Mouse (Mus musculus): ENCODE data around the gene Catsper1.

- no peak for TF ChIP-seq CTCF (IDR thresholded peaks at IDR 0.05; ENCODE audit: borderline replicate concordance, insufficient read depth, low read depth, low read length)
- no peak for TF ChIP-seq POLR2A (IDR thresholded peaks at IDR 0.05; ENCODE audit: borderline replicate concordance, insufficient read depth, low read length)
Measured at GRCm38 (mm10) chr19:5364124-5364523, 28.6 kb downstream of the Catsper1 start.

Measured in cerebellum, adult 2 months (tissue).